Mouse (Mus musculus): ENCODE data around the gene Limk2.

The Limk2 gene

GRCm38 (mm10) chr11:3294641-3295040 is 114.3 kb downstream of the Limk2 start:
- no peak for DNase-seq

Data from cerebellum, adult 18-20 months (tissue).